Mouse (Mus musculus) stomach, postnatal 0 days (tissue): ENCODE measurements around the gene Slc35a1.

Source experiments
- CTCF ChIP-seq: IDR thresholded peaks from 2 replicates; pipeline ENCODE4 v1.5.1; 2016; ENCODE audit warnings: antibody characterized with exemption, low read depth, mild to moderate bottlenecking, moderate library complexity
- EP300 ChIP-seq: optimal IDR thresholded peaks from 2 replicates; pipeline ENCODE3; 2016; ENCODE audit warnings: antibody characterized with exemption

DNA sequence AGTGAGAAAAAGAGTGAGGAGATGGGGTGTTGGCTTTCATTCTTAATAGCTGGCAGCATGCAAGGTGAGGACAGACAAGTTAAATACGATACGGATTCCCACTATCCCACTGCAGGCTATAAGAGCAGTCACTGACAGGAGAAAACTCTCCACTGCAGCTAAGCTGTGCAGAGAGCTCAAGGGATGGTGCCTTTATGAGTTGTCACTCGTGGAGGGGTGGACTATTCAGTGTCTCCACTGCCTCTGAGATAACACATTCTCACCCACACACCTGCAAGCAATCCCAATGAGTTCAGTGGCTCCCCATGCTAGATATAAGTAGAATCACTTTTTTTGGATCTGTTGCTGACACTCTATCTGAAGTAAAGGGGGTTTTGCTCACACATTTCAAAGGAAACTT lies 20.9 kb upstream of the Slc35a1 start:
- TF ChIP-seq EP300 (no peak), CTCF (no peak)
